20 mouse cellular contexts compared by ENCODE assay signal in genomic region chr2:161625896-161626295, GRCm38 (mm10).
"Had no signal": no experiment of that assay in that cellular context is flagged by ENCODE, and none has a peak within 500 bp of the region (broad histone marks: within the 10 kb centered on the region; RNA-seq: fewer than 3 reads in every experiment).

No protein-coding gene starts in this region.

- DNase-seq: kidney, adult 11 months; kidney, adult 8-10 months; kidney, postnatal 10 days; kidney, postnatal 36 days; layer of hippocampus, postnatal 36 days; liver; lung, adult 18-20 months; lung, postnatal 10 days; lung, postnatal 36 days; thymus, adult 18-20 months; thymus, postnatal 36 days had no signal

- ATAC-seq: liver, embryonic 12.5 days had no signal

- H3K4me1 ChIP-seq: kidney, embryonic 15.5 days; limb, embryonic 10.5 days; limb, embryonic 13.5 days; liver, embryonic 12.5 days; liver, embryonic 15.5 days; lung, embryonic 15.5 days; megakaryocyte, embryonic 14.5 days; midbrain, embryonic 12.5 days had no signal

- H3K27me3 ChIP-seq: kidney, embryonic 15.5 days; limb, embryonic 13.5 days; liver, embryonic 12.5 days; liver, embryonic 15.5 days; lung, embryonic 15.5 days; megakaryocyte, embryonic 14.5 days; midbrain, embryonic 12.5 days had no signal

- H3K9ac ChIP-seq: kidney, embryonic 15.5 days; limb, embryonic 13.5 days; liver, embryonic 12.5 days; liver, embryonic 15.5 days; lung, embryonic 15.5 days; midbrain, embryonic 12.5 days had no signal

- H3K36me3 ChIP-seq: kidney, embryonic 15.5 days; limb, embryonic 10.5 days; limb, embryonic 13.5 days; liver, embryonic 12.5 days; liver, embryonic 15.5 days; lung, embryonic 15.5 days; midbrain, embryonic 12.5 days had no signal

- H3K9me3 ChIP-seq: kidney, embryonic 15.5 days; limb, embryonic 10.5 days; limb, embryonic 13.5 days; liver, embryonic 12.5 days; liver, embryonic 15.5 days; lung, embryonic 15.5 days; midbrain, embryonic 12.5 days had no signal

- H3K4me2 ChIP-seq: kidney, embryonic 15.5 days; limb, embryonic 13.5 days; liver, embryonic 12.5 days; liver, embryonic 15.5 days; lung, embryonic 15.5 days; midbrain, embryonic 12.5 days had no signal

- H3K27ac ChIP-seq: kidney, embryonic 15.5 days; left cerebral cortex, adult 2 months; limb, embryonic 10.5 days; limb, embryonic 13.5 days; liver, embryonic 12.5 days; liver, embryonic 15.5 days; lung, embryonic 15.5 days; midbrain, embryonic 12.5 days had no signal

- H3K4me3 ChIP-seq: kidney, embryonic 15.5 days; left cerebral cortex, adult 2 months; limb, embryonic 10.5 days; limb, embryonic 13.5 days; liver, embryonic 12.5 days; liver, embryonic 15.5 days; lung, embryonic 15.5 days; megakaryocyte, embryonic 14.5 days; midbrain, embryonic 12.5 days had no signal
